Mouse (Mus musculus) embryo, embryonic 11.5 days (tissue): ENCODE results near the gene Zw10.

Experiments used
- DNase-seq: peaks from one replicate; pipeline ENCODE4 v3.0.0-alpha.2; 2012; ENCODE audit warnings: low read depth, low spot score

Gene Zw10

GRCm38 (mm10) chr9:49055333-49056205 is at the start of gene Zw10:
Gene Zw10 (plus strand): TSS chr9:49055613.
- peak; percentile 93 for DNase-seq

- DNase-seq, result no peak
These were observed 39.6 kb upstream of the Zw10 start for GRCm38 (mm10) chr9:49015824-49016223.

- DNase-seq, result no peak
These were observed 34.1 kb upstream of the Zw10 start for GRCm38 (mm10) chr9:49021289-49021688.

DNA sequence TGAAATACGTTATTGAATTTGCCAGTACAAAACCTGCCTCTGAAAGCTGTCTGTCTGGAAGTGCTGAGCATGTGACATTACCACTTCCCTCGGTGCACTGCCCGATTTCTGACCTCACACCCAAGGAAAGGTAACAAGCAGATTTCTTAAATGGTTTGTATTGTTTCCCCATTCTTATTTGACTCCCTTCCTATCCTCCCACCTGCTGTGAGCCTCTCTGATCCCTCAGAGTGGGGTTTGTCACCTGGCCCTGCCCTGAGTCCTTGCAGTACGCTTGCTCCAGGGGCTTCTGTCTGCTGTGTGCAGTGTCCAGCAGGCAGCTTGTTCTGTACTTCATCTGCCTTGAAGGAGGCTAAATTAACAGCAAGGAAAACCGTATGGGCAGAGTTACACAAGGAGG is 31.5 kb upstream of the Zw10 start:
- DNase-seq, result no peak

DNA sequence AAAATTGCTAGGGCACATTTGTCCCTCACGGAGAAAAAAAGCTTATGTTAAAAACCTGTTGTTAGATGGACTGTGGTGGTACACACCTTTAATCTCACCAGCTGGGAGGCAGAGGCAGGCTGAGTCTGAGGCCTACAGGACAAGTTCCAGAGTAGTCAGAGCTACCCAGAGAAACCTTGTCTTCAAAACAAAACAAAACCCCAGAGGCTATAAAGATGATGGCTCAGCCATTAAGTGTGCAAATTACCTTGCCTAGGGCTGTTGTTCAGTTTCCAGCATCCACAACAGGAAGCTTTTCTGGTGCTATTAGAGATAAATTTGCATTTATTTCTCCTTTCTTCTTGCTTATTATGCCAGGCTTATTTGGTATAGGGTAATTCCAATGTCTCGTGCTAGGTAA is 30.9 kb upstream of the Zw10 start:
- no peak for DNase-seq

DNA sequence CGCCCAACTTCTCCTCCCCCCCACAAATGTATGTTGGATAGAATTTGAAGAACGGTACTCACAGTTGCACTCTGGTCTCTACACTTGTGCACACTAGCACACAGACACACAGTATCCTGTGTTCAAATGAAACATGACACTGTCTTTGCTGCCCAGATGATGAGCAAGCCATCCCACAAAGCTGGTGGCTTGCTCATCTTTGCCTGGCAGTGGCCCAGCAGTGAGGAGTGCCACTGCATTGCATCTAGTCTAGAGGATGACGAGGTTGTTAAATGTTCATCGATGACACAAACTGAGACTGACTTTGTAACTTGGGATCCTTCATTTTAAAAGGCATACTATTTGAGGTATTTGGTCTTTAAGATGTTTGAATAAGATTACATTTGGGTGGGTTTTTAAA is 20.6 kb upstream of the Zw10 start:
- no peak for DNase-seq

DNA sequence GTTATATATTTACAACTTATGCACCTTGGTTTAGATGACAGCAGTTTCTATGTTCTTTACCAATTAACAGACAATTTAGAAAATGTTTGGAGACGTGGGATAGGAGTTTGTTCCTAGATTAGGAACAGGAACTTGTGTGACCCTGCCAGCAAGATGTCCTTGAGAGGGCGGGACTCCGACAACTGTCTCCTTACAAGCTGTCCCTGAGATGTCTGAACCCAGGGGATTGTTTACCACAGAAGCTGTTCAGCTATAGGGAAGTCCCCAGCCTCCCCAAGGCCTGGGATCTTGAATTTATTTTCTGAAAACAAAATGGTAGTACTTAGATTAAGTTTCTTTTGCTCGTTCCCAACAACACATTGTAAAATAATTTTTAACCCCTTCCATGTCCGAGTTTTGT is 4.5 kb upstream of the Zw10 start:
- no peak for DNase-seq

- DNase-seq, result peak; percentile 35
These were observed 4.1 kb upstream of the Zw10 start for GRCm38 (mm10) chr9:49051349-49051748.

GRCm38 (mm10) chr9:49054028-49054427 is 1.4 kb upstream of the Zw10 start:
- no peak for DNase-seq

DNA sequence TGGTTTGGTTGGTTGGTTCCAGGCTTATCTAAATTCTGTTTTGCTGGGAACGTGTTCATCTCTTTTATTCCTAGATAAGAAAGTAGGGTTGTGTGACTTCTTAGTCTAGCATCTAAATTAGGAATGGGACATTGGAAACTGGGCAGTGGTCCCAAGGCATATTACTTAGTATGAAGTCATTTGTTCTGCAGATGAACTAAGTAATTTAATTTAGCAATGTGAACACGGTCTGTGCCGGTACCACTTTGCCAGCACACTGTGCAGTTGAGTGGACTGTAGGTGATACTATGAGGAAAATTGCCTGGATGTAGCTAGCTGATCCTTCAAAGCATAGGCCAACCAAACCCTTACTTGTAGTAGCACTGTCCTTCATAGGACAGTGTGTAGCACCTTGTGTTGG is 21.4 kb downstream of the Zw10 start:
- DNase-seq, result no peak

GRCm38 (mm10) chr9:49081107-49081506 is 25.7 kb downstream of the Zw10 start, which contains the start of gene Tmprss5:
Gene Tmprss5 (plus strand): TSS chr9:49081260.
- no peak for DNase-seq

DNA sequence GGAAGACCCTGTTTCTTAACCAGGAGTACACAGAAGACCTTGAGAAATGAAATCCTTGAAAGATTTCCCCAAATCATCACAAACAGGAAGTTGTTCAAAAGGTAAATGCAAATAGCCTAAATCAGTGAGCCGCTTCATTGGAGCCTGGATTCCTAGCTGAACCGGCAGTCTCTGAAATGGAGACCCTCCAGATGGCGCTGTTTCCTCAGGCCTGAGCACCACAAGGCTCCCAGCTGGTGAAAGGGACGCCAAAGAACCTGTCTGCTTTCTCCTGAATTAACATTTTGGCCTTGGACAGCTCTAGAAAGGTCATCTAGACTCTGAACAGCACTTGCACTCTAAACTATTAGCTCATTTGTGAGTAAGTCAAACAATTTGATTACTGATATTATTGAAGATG is 26.1 kb downstream of the Zw10 start:
- DNase-seq, result peak; percentile 53

- no peak for DNase-seq
These were observed 31.9 kb downstream of the Zw10 start for GRCm38 (mm10) chr9:49087317-49087716.

DNA sequence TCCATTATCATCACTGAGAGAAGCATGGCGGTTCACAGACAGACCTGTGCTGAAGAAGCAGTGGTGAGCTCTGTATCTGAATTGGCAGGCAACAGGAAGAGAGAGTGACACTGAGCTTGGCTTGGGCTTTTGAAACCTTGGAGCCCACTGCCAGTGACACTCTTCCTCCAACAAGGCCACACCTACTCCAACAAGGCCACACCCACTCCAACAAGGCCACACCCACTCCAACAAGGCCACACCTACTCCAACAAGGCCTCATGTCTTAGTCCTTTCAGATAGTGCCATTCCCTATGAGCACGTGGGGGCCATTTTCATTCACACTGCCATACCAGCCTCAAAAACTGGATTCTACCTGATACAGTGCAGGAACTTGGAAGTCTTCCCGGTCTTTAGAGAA is 43.5 kb downstream of the Zw10 start:
- DNase-seq, result no peak

- DNase-seq, result no peak
These were observed 46.9 kb downstream of the Zw10 start for GRCm38 (mm10) chr9:49102328-49102727.

DNA sequence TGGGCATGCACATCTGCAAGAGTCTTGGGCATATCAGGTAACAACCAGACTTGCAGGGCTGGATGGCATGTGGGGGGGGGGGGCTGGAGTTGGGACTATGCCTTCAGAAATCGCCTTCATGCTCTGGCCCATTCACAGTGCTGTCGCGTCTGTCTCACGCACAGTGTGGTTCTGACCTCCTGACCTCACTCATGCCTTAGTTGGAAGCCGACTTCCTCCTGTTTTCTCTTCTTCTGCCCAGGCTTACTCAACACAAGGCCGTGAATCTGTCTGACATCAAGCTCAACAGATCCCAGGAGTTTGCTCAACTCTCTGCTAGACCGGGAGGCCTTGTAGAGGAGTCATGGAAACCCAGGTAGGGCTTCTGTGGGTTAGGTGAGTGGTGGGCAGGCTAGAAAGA is 53.7 kb downstream of the Zw10 start:
- DNase-seq, result no peak

GRCm38 (mm10) chr9:49110476-49111220 is 55.2 kb downstream of the Zw10 start:
- DNase-seq, result no peak

- no peak for DNase-seq
These were observed 55.9 kb downstream of the Zw10 start for GRCm38 (mm10) chr9:49111296-49111695.

GRCm38 (mm10) chr9:49118271-49118825 is 62.9 kb downstream of the Zw10 start:
- no peak for DNase-seq

DNA sequence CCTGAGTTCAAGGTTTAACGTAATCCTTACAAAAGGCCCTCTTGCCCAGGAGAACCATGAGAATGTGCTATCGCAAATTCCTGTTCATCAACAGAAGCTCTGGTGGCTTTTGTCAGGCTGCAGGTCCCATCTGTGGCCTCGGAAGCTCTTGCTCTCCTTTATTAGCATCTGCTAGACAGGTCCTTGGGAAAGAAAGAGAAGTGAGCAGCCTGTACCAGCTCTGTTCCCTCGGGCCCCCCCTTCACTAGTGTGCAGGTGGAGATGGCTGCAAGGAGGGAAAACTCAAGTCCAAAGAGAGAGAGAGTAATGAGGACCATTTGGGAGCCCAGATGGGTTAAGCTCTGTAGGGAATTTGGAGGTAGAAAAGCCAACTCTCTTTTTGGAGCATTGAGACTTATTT is 64.3 kb downstream of the Zw10 start:
- no peak for DNase-seq

GRCm38 (mm10) chr9:49125706-49126105 is 70.3 kb downstream of the Zw10 start:
- no peak for DNase-seq
